Comparison of ENCODE assay signal across 8 mouse cellular contexts in genomic region chr7:80689221-80689591, GRCm38 (mm10). TPM values are rescaled to one million over a fixed set of nuclear protein-coding genes. Genes with fewer than 3 reads are reported as not detected.
DNase-seq lines count a peak whose midpoint lies in the region; ATAC-seq lines count a peak whose summit lies in the region.

No protein-coding gene starts in this region.

- intact Hi-C loops in gastrocnemius, postnatal 36 days (cut with DNase I) = loop anchor here (5.0 kb wide), 1 partner anchor 47 kb away; no protein-coding TSS in a partner anchor

- no peaks in the 10 kb centered on the region for H3K36me3 ChIP-seq in kidney, embryonic 16.5 days (ENCODE audit: insufficient read depth, low read length)
- H3K36me3 ChIP-seq in forebrain, embryonic 16.5 days (ENCODE audit: control insufficient read depth, insufficient read depth) = no peaks in the 10 kb centered on the region
- no peaks in the 10 kb centered on the region for H3K36me3 ChIP-seq in midbrain, embryonic 15.5 days (replicated peaks)

- peak overlapping the region; percentile 81 for H3K4me2 ChIP-seq in kidney, embryonic 16.5 days (replicated peaks; ENCODE audit: low read depth, low read length)
- H3K4me2 ChIP-seq in forebrain, embryonic 16.5 days (ENCODE audit: low read length) = peak overlapping the region; percentile 55
- H3K4me2 ChIP-seq in midbrain, embryonic 15.5 days = peak overlapping the region; percentile 66

- no peak for DNase-seq in kidney, postnatal 36 days
- DNase-seq in T-cell, adult 2 months (ENCODE audit: low spot score) = peak; percentile 9
- peak; percentile 40 to 45 for DNase-seq in layer of hippocampus, adult 8-10 months (ENCODE audit: low spot score in 2 of 2)
- DNase-seq in gastrocnemius, postnatal 36 days = no peak
- DNase-seq in thymus, postnatal 36 days = no peak

- 18% methylated on average over 10 of the region's 10 CpGs for WGBS in kidney, embryonic 16.5 days
- 21% methylated on average over 10 of the region's 10 CpGs for WGBS in forebrain, embryonic 16.5 days
- 11% methylated on average over 10 of the region's 10 CpGs for WGBS in midbrain, embryonic 15.5 days

- peak overlapping the region; percentile 97 for H3K27ac ChIP-seq in kidney, embryonic 16.5 days (ENCODE audit: low read length)
- H3K27ac ChIP-seq in forebrain, embryonic 16.5 days (ENCODE audit: low read length) = peak overlapping the region; percentile 93
- peak overlapping the region; percentile 94 for H3K27ac ChIP-seq in midbrain, embryonic 15.5 days

- H3K27me3 ChIP-seq in kidney, embryonic 16.5 days (ENCODE audit: insufficient read depth, low read length) = no peaks in the 10 kb centered on the region
- H3K27me3 ChIP-seq in forebrain, embryonic 16.5 days (replicated peaks; ENCODE audit: control insufficient read depth, insufficient read depth, low read length) = no peaks in the 10 kb centered on the region
- no peaks in the 10 kb centered on the region for H3K27me3 ChIP-seq in midbrain, embryonic 15.5 days (replicated peaks)

- H3K4me3 ChIP-seq in kidney, embryonic 16.5 days (ENCODE audit: low read length) = peak overlapping the region; percentile 89
- peak overlapping the region; percentile 90 for H3K4me3 ChIP-seq in forebrain, embryonic 16.5 days (replicated peaks; ENCODE audit: low read length)
- peak overlapping the region; percentile 88 for H3K4me3 ChIP-seq in midbrain, embryonic 15.5 days

- no peak for ATAC-seq in kidney, embryonic 16.5 days (ENCODE audit: low FRiP score, low TSS enrichment)
- ATAC-seq in forebrain, embryonic 16.5 days = no peak
- no peak for ATAC-seq in midbrain, embryonic 15.5 days (replicated peaks)

- peak overlapping the region; percentile 97 for H3K9ac ChIP-seq in kidney, embryonic 16.5 days (replicated peaks; ENCODE audit: low read length)
- H3K9ac ChIP-seq in forebrain, embryonic 16.5 days (replicated peaks; ENCODE audit: low read depth, low read length) = peak overlapping the region; percentile 98
- H3K9ac ChIP-seq in midbrain, embryonic 15.5 days = peak overlapping the region; percentile 96

- peaks cover 16% of the 10 kb centered on the region for H3K4me1 ChIP-seq in kidney, embryonic 16.5 days (ENCODE audit: insufficient read depth, low read length)
- peaks cover 24% of the 10 kb centered on the region for H3K4me1 ChIP-seq in forebrain, embryonic 16.5 days (replicated peaks; ENCODE audit: control insufficient read depth, insufficient read depth, low read length)
- peaks cover 27% of the 10 kb centered on the region for H3K4me1 ChIP-seq in midbrain, embryonic 15.5 days

- no peaks in the 10 kb centered on the region for H3K9me3 ChIP-seq in kidney, embryonic 16.5 days (ENCODE audit: low read length)
- H3K9me3 ChIP-seq in forebrain, embryonic 16.5 days (ENCODE audit: control insufficient read depth, low read length) = no peaks in the 10 kb centered on the region
- H3K9me3 ChIP-seq in midbrain, embryonic 15.5 days = no peaks in the 10 kb centered on the region

RNA-seq across cellular contexts. Expression of gene Crtc3, which starts 0.5 kb away (rescaled TPM):
- 18.5 and 22.2 TPM in 2 replicates for polyA plus RNA-seq in kidney, embryonic 16.5 days (2015; fragmentation: Nextera tagmentation; extraction: Ambion mirVana)
- 18.2 and 20.1 TPM in 2 replicates for polyA plus RNA-seq in forebrain, embryonic 16.5 days (2015; fragmentation: Nextera tagmentation; extraction: Ambion mirVana)
- total RNA-seq in layer of hippocampus, adult 8-10 months (2022) = 10 to 100 TPM; 20.5 to 24.6 (median 21.8) TPM
- polyA plus RNA-seq in midbrain, embryonic 15.5 days (2015; fragmentation: Nextera tagmentation; extraction: Ambion mirVana) = 15.6 and 15.7 TPM in 2 replicates
- 10 to 100 TPM; 10.2 to 10.3 TPM for total RNA-seq in gastrocnemius, postnatal 36 days (2021)

Comparison
In these comparisons a context has a peak if more than half of its experiments do, and no peak if none do; other contexts are left out.
1. DNase-seq: peak in T-cell, adult 2 months (single experiment) and layer of hippocampus, adult 8-10 months (2 of 2); none in kidney, postnatal 36 days (0 of 2), gastrocnemius, postnatal 36 days (0 of 2) and thymus, postnatal 36 days (0 of 2).
2. Peak in every context shown above with its lines, with median percentiles within 50 percentile points of each other: H3K27ac ChIP-seq, H3K4me2 ChIP-seq, H3K4me3 ChIP-seq and H3K9ac ChIP-seq.